Mouse (Mus musculus) ovary, adult 18-20 months (tissue): ENCODE measurements around the gene Klhdc8a.

Experiments
- DNase-seq: peaks from one replicate; pipeline ENCODE4 v3.0.0; 2022; ENCODE audit warnings: low spot score, mixed read lengths

Gene Klhdc8a

DNA sequence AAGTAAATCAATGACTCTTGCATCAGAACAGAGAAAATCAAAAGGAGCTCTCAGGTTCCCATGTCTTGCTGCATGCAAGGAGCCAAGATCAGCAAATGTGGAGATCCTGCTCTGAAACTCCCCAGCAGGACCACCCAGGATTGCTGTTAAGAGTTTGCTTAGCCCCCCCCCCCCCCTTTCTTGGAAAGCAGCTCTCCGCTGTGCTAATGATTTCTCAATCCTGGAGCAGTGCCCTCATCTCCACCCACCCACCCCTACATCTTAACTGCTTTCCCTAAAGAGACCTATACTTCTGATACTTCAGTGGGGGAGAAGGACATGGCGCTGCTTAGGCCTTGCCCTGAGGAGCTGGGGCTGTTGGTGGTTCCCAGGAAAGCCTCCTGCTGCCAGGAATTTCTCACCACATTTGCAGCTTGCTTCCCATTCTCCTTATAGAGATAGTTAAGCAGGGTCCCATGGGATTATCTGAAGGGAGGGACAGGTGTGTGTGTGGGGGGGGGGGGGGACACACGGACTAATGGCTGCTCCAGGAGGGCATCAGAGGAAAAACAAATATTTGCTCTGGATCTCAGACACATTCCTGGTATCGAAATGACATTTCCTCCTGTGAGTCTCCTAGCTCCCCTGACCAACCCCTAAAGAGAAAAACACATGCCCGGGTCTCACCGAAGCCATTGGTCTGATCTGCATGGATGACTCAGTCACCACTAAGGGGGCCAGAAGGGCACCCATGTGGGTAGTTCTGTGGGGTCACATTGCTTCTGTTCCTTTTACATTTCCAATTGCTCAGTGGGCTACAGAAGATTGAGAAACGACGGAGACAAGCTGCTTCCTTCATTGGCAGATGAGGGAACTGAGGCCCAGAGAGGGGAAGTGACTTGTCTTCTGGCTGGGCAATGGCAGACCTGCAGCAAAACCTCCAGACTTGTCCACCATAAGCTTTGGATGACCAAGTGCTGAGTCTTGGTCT, 19.8 kb downstream of the Klhdc8a start:
- no peak for DNase-seq

GRCm38 (mm10) chr1:132319242-132319641, 20.8 kb downstream of the Klhdc8a start:
- peak; percentile 86 for DNase-seq

DNA sequence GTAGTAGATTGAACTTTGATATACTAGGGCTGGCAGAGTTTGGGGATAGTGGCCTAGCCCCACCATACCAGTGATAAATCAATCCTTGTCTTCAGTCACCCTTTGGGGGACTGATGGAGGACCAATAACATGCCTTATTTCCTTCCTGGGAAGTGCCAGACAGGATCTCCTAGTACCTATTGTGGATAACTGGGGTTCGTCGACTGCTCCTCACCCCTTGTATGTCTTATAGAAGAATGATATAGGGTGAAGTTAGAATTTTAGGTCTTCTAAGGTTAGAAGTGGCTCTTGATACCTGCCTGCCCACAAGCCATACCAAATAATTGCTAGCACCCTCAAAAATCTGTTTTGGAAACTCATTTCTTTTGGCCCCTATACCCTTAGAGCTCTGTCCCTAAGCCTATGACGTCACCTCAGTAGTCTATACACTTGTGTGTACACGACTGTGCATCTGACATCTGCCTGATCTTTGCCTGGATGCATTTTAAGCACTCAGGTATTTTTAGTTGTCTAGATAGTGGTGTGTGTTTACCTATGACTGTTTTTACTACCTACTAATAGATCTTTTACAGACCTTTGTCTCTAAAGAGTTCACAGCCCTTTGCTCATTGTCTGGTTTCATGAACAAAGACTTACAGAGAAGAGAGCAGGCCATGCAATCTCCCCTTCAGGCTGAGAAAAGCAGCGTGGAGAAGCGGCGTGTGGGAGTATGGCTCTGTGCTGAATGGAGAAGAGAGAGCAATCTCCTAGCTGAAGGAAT, 23.6 kb downstream of the Klhdc8a start:
- DNase-seq: no peak

GRCm38 (mm10) chr1:132322711-132323542, 24.5 kb downstream of the Klhdc8a start:
- DNase-seq: no peak

- DNase-seq: peak; percentile 49
Observed at GRCm38 (mm10) chr1:132326777-132327176, 28.4 kb downstream of the Klhdc8a start.

DNA sequence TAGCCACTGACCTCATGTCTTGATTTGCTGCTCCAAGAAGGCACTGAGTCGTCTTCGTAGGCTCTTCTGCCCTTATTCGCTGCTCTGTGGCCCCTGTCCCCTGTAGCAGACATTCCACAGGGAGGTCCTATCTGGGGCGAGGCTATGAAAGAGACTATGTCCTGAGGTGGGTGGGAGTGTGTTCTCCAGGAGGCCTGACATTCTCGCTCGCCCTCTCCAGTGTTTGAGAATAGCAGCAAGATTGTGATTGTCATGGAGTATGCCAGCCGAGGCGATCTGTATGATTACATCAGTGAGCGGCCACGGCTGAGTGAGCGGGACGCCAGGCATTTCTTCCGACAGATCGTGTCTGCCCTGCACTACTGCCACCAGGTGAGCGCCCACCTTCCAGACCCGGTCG, 29.1 kb downstream of the Klhdc8a start:
- DNase-seq: no peak

- DNase-seq: no peak
Observed at GRCm38 (mm10) chr1:132328565-132328964, 30.1 kb downstream of the Klhdc8a start.

DNA sequence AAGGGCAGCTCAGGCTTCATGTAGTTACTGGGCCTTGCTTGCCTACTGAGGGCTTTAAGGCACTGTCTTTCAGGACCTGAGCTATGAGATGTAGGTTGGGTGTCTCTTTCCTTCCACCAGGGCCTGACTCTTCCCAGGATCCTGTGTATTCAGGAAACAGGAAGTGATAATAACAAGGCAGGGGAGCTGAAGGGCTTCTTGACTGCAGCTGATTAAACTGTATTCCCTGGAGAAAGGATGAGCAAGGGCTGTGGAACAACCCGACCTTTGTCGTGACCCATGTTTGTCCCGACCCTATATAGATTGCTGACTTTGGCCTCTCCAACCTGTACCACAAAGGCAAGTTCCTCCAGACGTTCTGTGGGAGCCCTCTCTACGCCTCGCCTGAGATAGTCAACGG, 31.2 kb downstream of the Klhdc8a start:
- DNase-seq: no peak

DNA sequence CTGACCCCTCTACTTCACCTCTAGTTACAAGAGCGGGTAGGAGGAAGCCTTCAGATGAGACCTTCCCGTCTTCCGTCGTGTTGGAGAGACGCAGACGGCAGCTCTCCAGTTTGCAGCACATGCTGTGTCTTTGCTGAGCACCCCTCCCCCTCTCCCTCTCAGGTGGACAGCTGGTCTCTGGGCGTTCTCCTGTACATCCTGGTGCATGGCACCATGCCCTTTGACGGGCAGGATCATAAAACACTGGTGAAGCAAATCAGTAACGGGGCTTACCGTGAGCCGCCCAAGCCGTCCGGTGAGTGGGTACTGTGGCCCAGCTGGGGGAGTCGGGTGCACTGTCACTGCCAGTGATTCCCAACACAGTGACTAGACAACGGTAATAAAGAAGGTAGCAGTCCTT, 32.0 kb downstream of the Klhdc8a start:
- no peak for DNase-seq

GRCm38 (mm10) chr1:132331283-132331682, 32.9 kb downstream of the Klhdc8a start:
- no peak for DNase-seq

GRCm38 (mm10) chr1:132333201-132333600, 34.8 kb downstream of the Klhdc8a start:
- no peak for DNase-seq

DNA sequence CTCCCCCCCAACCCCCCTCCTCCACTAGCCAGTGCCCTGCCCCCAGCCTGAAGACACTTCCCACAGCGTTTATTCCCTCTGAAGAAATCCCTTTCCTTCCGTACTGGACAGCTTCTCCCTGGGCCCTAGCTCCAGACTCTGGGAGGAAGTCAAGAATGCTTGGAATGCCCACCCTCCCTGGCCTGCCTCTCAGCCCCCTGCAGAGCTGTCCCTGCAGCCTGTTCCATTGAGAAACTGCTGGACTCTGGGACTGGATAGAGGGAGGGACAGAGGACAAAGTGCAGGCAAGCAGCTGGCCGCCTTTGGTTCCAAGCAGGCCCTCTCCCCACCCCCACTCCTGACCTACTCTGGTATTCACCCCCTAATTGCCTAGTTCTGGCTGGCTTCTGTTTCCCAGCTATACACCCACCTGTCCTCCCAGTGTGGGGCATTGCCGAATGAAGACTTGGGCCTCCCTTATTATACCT, 35.3 kb downstream of the Klhdc8a start:
- DNase-seq: no peak

DNA sequence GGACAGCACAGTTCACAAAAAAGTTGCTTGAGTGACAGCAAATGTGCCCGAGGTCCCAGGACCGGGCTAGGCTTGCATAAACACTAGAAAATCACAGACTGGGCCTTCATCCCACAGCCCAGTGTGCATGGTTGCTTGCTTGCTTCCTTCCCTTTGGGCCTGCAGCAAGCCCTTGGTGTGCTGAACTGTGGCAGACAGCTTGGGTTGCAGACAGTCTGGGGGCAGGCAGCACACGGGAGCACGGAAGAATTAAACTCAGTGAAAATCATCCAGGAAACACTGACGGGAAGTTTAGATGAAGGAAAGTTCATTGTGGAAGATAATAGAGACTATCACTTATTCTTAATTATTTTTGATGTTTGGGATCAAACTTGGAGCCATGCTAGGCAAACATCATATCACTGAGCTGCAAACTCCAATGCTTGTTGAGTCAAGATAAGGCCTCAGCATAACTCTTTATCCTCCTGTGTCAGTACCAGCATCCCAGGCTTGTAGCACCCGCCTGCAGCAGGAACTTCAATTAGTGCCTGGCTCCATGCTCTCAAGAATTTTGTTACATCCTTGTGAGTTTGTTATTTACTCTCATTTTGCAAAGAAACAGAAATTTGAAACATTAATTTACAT, 35.9 kb downstream of the Klhdc8a start:
- no peak for DNase-seq

GRCm38 (mm10) chr1:132335378-132335965, 37.0 kb downstream of the Klhdc8a start:
- no peak for DNase-seq

GRCm38 (mm10) chr1:132336921-132337320, 38.5 kb downstream of the Klhdc8a start:
- DNase-seq: no peak

GRCm38 (mm10) chr1:132338027-132338660, 39.7 kb downstream of the Klhdc8a start:
- no peak for DNase-seq

- DNase-seq: no peak
Observed at GRCm38 (mm10) chr1:132341731-132342501, 43.5 kb downstream of the Klhdc8a start.

DNA sequence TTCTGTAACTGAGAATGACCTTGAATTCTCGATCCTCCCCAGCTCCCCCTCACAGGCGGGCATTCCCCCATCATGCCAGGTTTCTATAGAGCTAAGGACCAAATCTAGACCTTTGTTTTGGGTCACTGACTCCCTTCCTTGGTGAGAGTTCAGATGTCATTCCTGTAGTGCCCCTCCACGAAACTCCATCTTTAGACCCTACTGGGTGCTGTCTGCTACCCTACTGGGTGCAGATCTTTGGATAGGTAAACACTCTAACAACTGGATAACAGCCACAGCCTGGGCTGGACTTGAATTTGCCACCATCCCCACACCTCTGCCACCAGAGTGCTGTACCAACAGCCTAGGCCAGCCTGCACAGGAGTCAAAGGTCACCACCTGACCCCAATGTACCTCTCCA, 44.1 kb downstream of the Klhdc8a start:
- no peak for DNase-seq

GRCm38 (mm10) chr1:132343191-132343590, 44.8 kb downstream of the Klhdc8a start:
- DNase-seq: no peak

DNA sequence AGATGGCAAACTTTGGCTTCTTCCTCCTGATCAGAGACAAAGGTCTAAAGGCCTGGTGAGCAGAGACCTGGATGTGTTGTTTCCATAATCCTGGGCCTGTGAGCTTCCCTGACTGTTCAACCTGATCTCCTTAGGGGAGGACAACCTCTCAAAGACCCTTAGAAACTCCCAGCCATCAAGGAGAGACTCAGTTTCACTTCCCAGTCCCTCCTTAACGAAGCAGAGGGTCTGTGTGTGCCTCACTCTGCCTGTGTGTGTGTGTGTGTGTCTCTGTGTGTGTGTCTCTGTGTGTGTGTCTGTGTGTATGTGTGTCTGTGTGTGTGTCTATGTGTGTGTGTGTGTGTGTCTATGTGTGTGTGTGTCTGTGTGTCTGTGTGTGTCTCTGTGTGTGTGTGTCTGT, 45.2 kb downstream of the Klhdc8a start:
- DNase-seq: no peak
